33 mouse cellular contexts compared by ENCODE assay signal in the genomic region with DNA sequence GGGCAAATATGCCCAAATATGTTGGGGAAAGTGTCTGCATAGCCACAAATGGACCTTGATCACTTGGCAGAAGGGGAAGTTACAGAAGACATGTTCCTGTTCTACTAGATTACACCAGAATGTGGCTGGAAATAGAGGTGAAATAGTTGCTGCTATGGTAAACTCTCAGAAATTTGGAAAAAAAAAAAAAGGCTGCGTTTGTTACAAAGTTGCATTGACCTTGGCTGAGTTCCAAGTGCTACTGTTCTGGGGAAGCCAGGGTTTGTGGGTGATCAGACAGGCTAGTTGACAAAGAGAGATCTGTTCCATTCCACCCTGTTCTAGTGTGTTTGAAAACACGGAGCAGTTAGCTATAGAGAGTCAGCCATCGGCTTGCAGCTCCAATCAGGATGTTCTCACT. TPM values are rescaled to one million over a fixed set of nuclear protein-coding genes. Genes with fewer than 3 reads are reported as not detected.
DNase-seq lines count a peak whose midpoint lies in the region; ATAC-seq lines count a peak whose summit lies in the region.
"Had no signal": no experiment of that assay in that cellular context is flagged by ENCODE, and none has a peak within 500 bp of the region (broad histone marks: within the 10 kb centered on the region; RNA-seq: fewer than 3 reads in every experiment).

No protein-coding gene starts in this region.

- DNase-seq in embryonic facial prominence, embryonic 14.5 days (ENCODE audit: low spot score): peak; percentile 19
- no peak for DNase-seq in embryonic facial prominence, embryonic 10.5 days (ENCODE audit: low spot score)
- no peak for DNase-seq in lung, postnatal 4 days
- DNase-seq in kidney, postnatal 14 days: no peak
- no peak for DNase-seq in forebrain, embryonic 10.5 days (ENCODE audit: extremely low spot score, low spot score)
- DNase-seq: adrenal gland, postnatal 10 days; cerebellum, adult 18-20 months; cerebellum, postnatal 14 days; gastrocnemius, postnatal 25 days; heart, adult 18-20 months; heart, postnatal 4 days; kidney, adult 18-20 months; kidney, postnatal 36 days; layer of hippocampus, postnatal 36 days; lung, postnatal 10 days; right cerebral cortex, postnatal 4 days; thymus, adult 2 months; thymus, postnatal 36 days had no signal

- no peaks in the 10 kb centered on the region; the same call in 1 of the 2 replicates for H3K27me3 ChIP-seq in embryonic facial prominence, embryonic 14.5 days (replicated peaks; ENCODE audit: control insufficient read depth, insufficient read depth, low read length)
- 0 out of 2 replicates have a peak, but pooled peaks cover 11% of the 10 kb centered on the region for H3K27me3 ChIP-seq in embryonic facial prominence, embryonic 10.5 days (replicated peaks; ENCODE audit: low read depth, poor library complexity, severe bottlenecking)
- H3K27me3 ChIP-seq in lung, embryonic 16.5 days (ENCODE audit: control insufficient read depth, insufficient read depth, low read depth, low read length): no peaks in the 10 kb centered on the region
- 0 out of 2 replicates have a peak, but pooled peaks cover 4% of the 10 kb centered on the region for H3K27me3 ChIP-seq in forebrain, embryonic 10.5 days (ENCODE audit: poor library complexity, severe bottlenecking)
- H3K27me3 ChIP-seq: forebrain, embryonic 15.5 days; hindbrain, embryonic 15.5 days; kidney, embryonic 15.5 days; limb, embryonic 15.5 days had no signal

- 56% methylated on average over 3 of the region's 3 CpGs for WGBS in embryonic facial prominence, embryonic 14.5 days
- WGBS in embryonic facial prominence, embryonic 10.5 days: 76% methylated on average over 3 of the region's 3 CpGs
- WGBS in lung, embryonic 16.5 days: 33% methylated on average over 3 of the region's 3 CpGs
- 89% methylated on average over 3 of the region's 3 CpGs for WGBS in forebrain, embryonic 10.5 days

- H3K4me2 ChIP-seq in embryonic facial prominence, embryonic 14.5 days (ENCODE audit: low read depth, low read length): no peak overlapping the region
- no peak overlapping the region for H3K4me2 ChIP-seq in lung, embryonic 16.5 days (ENCODE audit: low read depth, low read length)
- H3K4me2 ChIP-seq: forebrain, embryonic 15.5 days; heart, embryonic 11.5 days; hindbrain, embryonic 15.5 days; kidney, embryonic 15.5 days; limb, embryonic 15.5 days; midbrain, embryonic 12.5 days had no signal

- peaks cover 3% of the 10 kb centered on the region; the same call in 1 of the 2 replicates for H3K9me3 ChIP-seq in embryonic facial prominence, embryonic 14.5 days (ENCODE audit: control insufficient read depth, low read length)
- no peaks in the 10 kb centered on the region for H3K9me3 ChIP-seq in embryonic facial prominence, embryonic 10.5 days
- no peaks in the 10 kb centered on the region for H3K9me3 ChIP-seq in lung, embryonic 16.5 days (ENCODE audit: control insufficient read depth, low read length)
- no peaks in the 10 kb centered on the region for H3K9me3 ChIP-seq in forebrain, embryonic 10.5 days
- H3K9me3 ChIP-seq: forebrain, embryonic 15.5 days; hindbrain, embryonic 15.5 days; kidney, embryonic 15.5 days; limb, embryonic 10.5 days; limb, embryonic 15.5 days; megakaryocyte, embryonic 14.5 days; midbrain, embryonic 12.5 days had no signal

- no peaks in the 10 kb centered on the region; the same call in 1 of the 2 replicates for H3K4me1 ChIP-seq in embryonic facial prominence, embryonic 14.5 days (ENCODE audit: control insufficient read depth, insufficient read depth, low read length)
- H3K4me1 ChIP-seq in embryonic facial prominence, embryonic 10.5 days: no peaks in the 10 kb centered on the region; the same call in 1 of the 2 replicates
- H3K4me1 ChIP-seq in lung, embryonic 16.5 days (replicated peaks; ENCODE audit: control insufficient read depth, insufficient read depth, low read length): peaks cover 4% of the 10 kb centered on the region
- H3K4me1 ChIP-seq in forebrain, embryonic 10.5 days: peaks cover 30% of the 10 kb centered on the region
- H3K4me1 ChIP-seq: hindbrain, embryonic 15.5 days; kidney, embryonic 15.5 days; limb, embryonic 10.5 days; limb, embryonic 15.5 days; megakaryocyte, embryonic 14.5 days had no signal

- no peak overlapping the region for H3K4me3 ChIP-seq in embryonic facial prominence, embryonic 14.5 days (ENCODE audit: low read depth, low read length)
- H3K4me3 ChIP-seq in embryonic facial prominence, embryonic 10.5 days: no peak overlapping the region
- no peak overlapping the region for H3K4me3 ChIP-seq in lung, embryonic 16.5 days (ENCODE audit: low read length)
- H3K4me3 ChIP-seq in forebrain, embryonic 10.5 days: no peak overlapping the region
- H3K4me3 ChIP-seq: forebrain, embryonic 15.5 days; hindbrain, embryonic 15.5 days; kidney, embryonic 15.5 days; limb, embryonic 10.5 days; limb, embryonic 15.5 days; megakaryocyte, embryonic 14.5 days; midbrain, embryonic 12.5 days had no signal

- ATAC-seq in embryonic facial prominence, embryonic 14.5 days (ENCODE audit: low read depth): no peak
- 0 out of 2 replicates have a peak, but pooled peaks have one; percentile 49 for ATAC-seq in lung, embryonic 16.5 days (ENCODE audit: low read depth)
- ATAC-seq in granulocyte monocyte progenitor cell, adult 5-6 weeks (replicated peaks; ENCODE audit: poor library complexity, severe bottlenecking): peak; percentile 98
- peak; percentile 82 for ATAC-seq in neutrophil, adult 5-6 weeks (ENCODE audit: extremely low read depth, insufficient number of reproducible peaks, low FRiP score, poor library complexity, severe bottlenecking)
- ATAC-seq: forebrain, embryonic 15.5 days; Patski had no signal

- H3K36me3 ChIP-seq in embryonic facial prominence, embryonic 14.5 days (ENCODE audit: control insufficient read depth, insufficient read depth, low read length): no peaks in the 10 kb centered on the region
- H3K36me3 ChIP-seq in embryonic facial prominence, embryonic 10.5 days (replicated peaks): no peaks in the 10 kb centered on the region
- no peaks in the 10 kb centered on the region for H3K36me3 ChIP-seq in lung, embryonic 16.5 days (ENCODE audit: control insufficient read depth, insufficient read depth, low read length)
- H3K36me3 ChIP-seq in forebrain, embryonic 10.5 days (replicated peaks): no peaks in the 10 kb centered on the region
- H3K36me3 ChIP-seq: forebrain, embryonic 15.5 days; G1E; hindbrain, embryonic 15.5 days; kidney, embryonic 15.5 days; limb, embryonic 10.5 days; limb, embryonic 15.5 days; midbrain, embryonic 12.5 days had no signal

- H3K27ac ChIP-seq in embryonic facial prominence, embryonic 14.5 days (replicated peaks; ENCODE audit: low read depth, low read length): no peak overlapping the region
- no peak overlapping the region for H3K27ac ChIP-seq in embryonic facial prominence, embryonic 10.5 days (replicated peaks)
- H3K27ac ChIP-seq in lung, embryonic 16.5 days (ENCODE audit: low read length): peak overlapping the region; percentile 27; the same call in 1 of the 2 replicates
- H3K27ac ChIP-seq in forebrain, embryonic 10.5 days: no peak overlapping the region
- H3K27ac ChIP-seq: forebrain, embryonic 15.5 days; hindbrain, embryonic 15.5 days; kidney, embryonic 15.5 days; limb, embryonic 10.5 days; limb, embryonic 15.5 days; liver, embryonic 14.5 days; midbrain, embryonic 12.5 days; stomach, postnatal 0 days had no signal

- H3K9ac ChIP-seq in embryonic facial prominence, embryonic 14.5 days (ENCODE audit: low read depth, low read length): no peak overlapping the region
- no peak overlapping the region for H3K9ac ChIP-seq in lung, embryonic 16.5 days (ENCODE audit: low read length)
- H3K9ac ChIP-seq: forebrain, embryonic 15.5 days; hindbrain, embryonic 15.5 days; kidney, embryonic 15.5 days; limb, embryonic 15.5 days; liver, embryonic 14.5 days; midbrain, embryonic 12.5 days had no signal

RNA-seq across cellular contexts. Expression of a gene that starts 19.4 kb away (rescaled TPM):
- 5.4 and 6.5 TPM in 2 replicates for polyA plus RNA-seq in embryonic facial prominence, embryonic 14.5 days (2014; fragmentation: Nextera tagmentation; extraction: Ambion mirVana)
- polyA plus RNA-seq in embryonic facial prominence, embryonic 10.5 days (2016; fragmentation: Nextera tagmentation; extraction: Ambion mirVana): 11.7 and 12.8 TPM in 2 replicates
- 14.5 and 14.6 TPM in 2 replicates for polyA plus RNA-seq in lung, embryonic 16.5 days (2015; fragmentation: Nextera tagmentation; extraction: Ambion mirVana)
- total RNA-seq in granulocyte monocyte progenitor cell, adult 5-6 weeks (2014; fragmentation: Nextera tagmentation): 1.9 and 6.6 TPM in 2 replicates
- total RNA-seq in granulocyte monocyte progenitor cell, adult 5-6 weeks (2017): 9.6 and 9.8 TPM in 2 replicates
- 0.61 TPM in 1 of 2 replicates, not detected in the other for total RNA-seq in neutrophil, adult 5-6 weeks (2017)
- 20.9 and 22.4 TPM in 2 replicates for polyA plus RNA-seq in forebrain, embryonic 10.5 days (2016; fragmentation: Nextera tagmentation; extraction: Ambion mirVana)
- polyA plus RNA-seq: G1E had no signal

RNA-seq across cellular contexts. Expression of a gene that starts 47.5 kb away (rescaled TPM):
- 1.8 and 1.9 TPM in 2 replicates for polyA plus RNA-seq in embryonic facial prominence, embryonic 14.5 days (2014; fragmentation: Nextera tagmentation; extraction: Ambion mirVana)
- 2.1 and 2.2 TPM in 2 replicates for polyA plus RNA-seq in embryonic facial prominence, embryonic 10.5 days (2016; fragmentation: Nextera tagmentation; extraction: Ambion mirVana)
- polyA plus RNA-seq in lung, embryonic 16.5 days (2015; fragmentation: Nextera tagmentation; extraction: Ambion mirVana): 0.83 and 0.98 TPM in 2 replicates
- not detected in 2 replicates for total RNA-seq in granulocyte monocyte progenitor cell, adult 5-6 weeks (2014; fragmentation: Nextera tagmentation)
- total RNA-seq in granulocyte monocyte progenitor cell, adult 5-6 weeks (2017): not detected in 2 replicates
- total RNA-seq in neutrophil, adult 5-6 weeks (2017): 0.47 and 0.49 TPM in 2 replicates
- 2.7 and 3.2 TPM in 2 replicates for polyA plus RNA-seq in forebrain, embryonic 10.5 days (2016; fragmentation: Nextera tagmentation; extraction: Ambion mirVana)
- polyA plus RNA-seq: G1E had no signal
